Mouse (Mus musculus) ovary, adult 10 weeks (tissue): ENCODE data around the gene Usp17le. TPM values are rescaled to one million over a fixed set of nuclear protein-coding genes. Genes with fewer than 3 reads are reported as not detected.

Experiments
- polyA plus RNA-seq: library from polyadenylated mRNA; stranded (reverse); fragments of 350-450 nt; fragmentation: Illumina TruSeq; extraction: RNeasy Lipid Tissue Mini Kit (QIAGEN cat#74804); gene quantifications from one replicate; pipeline ENCODE4 v1.2.3, GENCODE M21; 2014

Gene Usp17le
- not detected for polyA plus RNA-seq

GRCm38 (mm10) chr7:104777370-104777769 lies at the start of gene Usp17le:
Usp17le (minus strand) TSS chr7:104777470.

Other genes with a start within 250 kb of the Usp17le start
- gene Olfr651, start 227.3 kb downstream of the Usp17le start, polyA plus RNA-seq, result not detected
- gene Olfr652, start 216.6 kb downstream of the Usp17le start, polyA plus RNA-seq, result not detected
- not detected for gene Olfr653, start 200.2 kb downstream of the Usp17le start, polyA plus RNA-seq
- not detected for gene Olfr654, start 190.4 kb downstream of the Usp17le start, polyA plus RNA-seq
- gene Olfr655, start 175.7 kb downstream of the Usp17le start, polyA plus RNA-seq, result not detected
- not detected for gene Olfr656, start 163.5 kb downstream of the Usp17le start, polyA plus RNA-seq
- not detected for gene Olfr657, start 152.7 kb downstream of the Usp17le start, polyA plus RNA-seq
- not detected for gene Olfr658, start 130.2 kb downstream of the Usp17le start, polyA plus RNA-seq
- not detected for gene Olfr659, start 110.7 kb downstream of the Usp17le start, polyA plus RNA-seq
- not detected for gene Olfr661, start 91.0 kb downstream of the Usp17le start, polyA plus RNA-seq
- not detected for gene Usp17lb, start 65.1 kb upstream of the Usp17le start, polyA plus RNA-seq
- not detected for gene Usp17la, start 79.5 kb upstream of the Usp17le start, polyA plus RNA-seq
- gene Olfr665, start 100.6 kb upstream of the Usp17le start, polyA plus RNA-seq, result not detected
- gene Olfr666, start 118.5 kb upstream of the Usp17le start, polyA plus RNA-seq, result not detected
- not detected for gene Olfr667, start 144.0 kb upstream of the Usp17le start, polyA plus RNA-seq
- gene Olfr668, start 150.6 kb upstream of the Usp17le start, polyA plus RNA-seq, result not detected
- not detected for gene Olfr669, start 156.8 kb upstream of the Usp17le start, polyA plus RNA-seq
- gene Olfr670, start 185.2 kb upstream of the Usp17le start, polyA plus RNA-seq, result not detected
- not detected for gene Olfr671, start 201.7 kb upstream of the Usp17le start, polyA plus RNA-seq
- gene Olfr672, start 224.6 kb upstream of the Usp17le start, polyA plus RNA-seq, result not detected